Mouse (Mus musculus): ENCODE measurements around the gene Endou.
A peak's percentile ranks its signal among the peaks of the same experiment; 100 is the strongest.

- TF ChIP-seq POLR2A (IDR thresholded peaks at IDR 0.05; ENCODE audit: low read depth, low read length) (no peak), CTCF (IDR thresholded peaks at IDR 0.05; ENCODE audit: extremely low read depth, insufficient read length, insufficient replicate concordance, low read depth, low read length) (peak; percentile 77; the same call in 1 of the 2 replicates)
Observed at GRCm38 (mm10) chr15:97776514-97776913, 45.4 kb upstream of the Endou start.

All from small intestine, adult 2 months (tissue).